Mouse (Mus musculus): ENCODE data around the gene Ptpn21.

Ptpn21 gene

DNA sequence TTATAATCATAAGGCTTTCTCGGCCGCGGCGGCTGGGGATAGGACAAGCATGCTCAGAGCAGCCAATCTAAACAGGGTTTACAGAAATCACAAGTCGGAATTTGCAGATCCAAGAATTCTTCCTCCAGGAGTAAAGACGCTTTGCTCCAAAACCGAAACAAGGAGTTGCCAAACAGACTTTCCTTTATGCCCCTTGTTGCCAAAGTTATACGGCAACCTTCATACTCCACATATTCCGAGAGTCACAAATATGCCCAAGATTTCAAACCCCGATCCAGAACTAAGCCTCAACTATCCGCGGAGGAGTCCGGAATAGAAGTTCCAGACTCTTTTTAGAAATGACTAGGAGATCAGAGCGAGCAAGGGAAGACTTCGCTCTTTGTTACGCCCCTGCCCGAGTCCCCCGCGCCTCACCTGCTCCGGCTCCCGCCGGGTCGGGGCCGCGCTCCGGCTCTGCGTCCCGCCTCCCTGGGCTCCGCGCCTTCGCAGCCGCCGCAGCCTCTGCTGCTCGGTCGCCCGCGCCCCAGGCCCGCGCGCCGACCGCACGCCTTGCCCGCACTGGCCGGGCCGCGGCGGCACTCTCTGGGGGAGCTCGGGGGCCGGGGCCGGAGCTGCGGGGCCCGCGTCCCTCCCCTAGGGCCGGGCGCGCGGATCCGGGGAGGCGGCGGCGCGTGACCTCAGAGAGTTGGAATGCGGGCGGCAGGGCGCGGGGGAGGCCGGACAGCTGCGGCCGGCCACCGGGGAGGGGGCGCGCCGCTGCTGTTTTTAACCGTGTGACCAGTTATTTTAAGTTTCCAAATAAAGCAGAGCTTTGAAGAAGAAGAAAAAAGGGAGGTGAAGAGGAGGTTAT, at the start of gene Ptpn21:
Gene Ptpn21, minus strand, starts transcription at position 455 of the 850 bp plus-strand sequence.
- DNase-seq: peak; percentile 77

- no peak for DNase-seq
Observed at GRCm38 (mm10) chr12:98784251-98784650, 47.0 kb upstream of the Ptpn21 start.

DNA sequence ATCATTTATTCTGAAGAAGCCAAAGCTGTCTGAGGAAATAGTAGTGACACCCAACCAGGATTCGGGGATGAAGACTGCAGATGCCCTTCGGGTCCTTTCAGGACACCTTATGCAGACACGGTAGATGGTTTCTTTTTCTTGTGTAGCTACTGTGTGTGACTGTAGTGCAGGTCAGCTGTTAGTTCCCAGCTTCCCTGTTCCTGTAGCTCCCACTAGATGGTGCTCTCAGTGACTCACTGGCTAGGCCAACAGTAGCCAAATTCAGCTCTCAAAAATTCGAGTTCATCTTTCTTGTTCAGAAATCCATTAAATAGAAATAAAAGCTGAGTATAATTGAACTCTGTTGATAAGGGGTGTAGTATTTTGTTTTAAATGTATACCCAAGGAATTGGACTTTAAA, 41.9 kb upstream of the Ptpn21 start:
- DNase-seq: peak; percentile 39

DNA sequence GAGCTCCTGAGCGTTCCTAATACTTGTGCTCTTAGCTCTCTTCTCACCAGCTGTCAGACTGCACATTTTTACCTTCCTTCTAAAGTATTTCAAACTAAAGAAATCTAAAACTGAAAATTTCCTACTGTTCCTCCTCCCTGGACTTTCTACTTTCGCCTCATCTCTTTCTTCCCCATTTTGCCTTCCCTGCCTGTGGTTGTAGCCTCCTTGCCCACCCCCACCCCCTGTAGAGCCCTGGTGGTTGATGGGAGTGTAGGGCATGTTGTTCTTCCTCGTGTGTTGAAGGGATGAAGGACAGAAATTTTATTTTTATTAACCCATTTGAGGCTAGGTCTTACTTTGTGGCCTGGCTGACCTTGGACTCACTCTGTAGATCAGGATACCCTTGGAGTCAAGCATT, 40.3 kb upstream of the Ptpn21 start:
- DNase-seq: no peak

- no peak for DNase-seq
Observed at GRCm38 (mm10) chr12:98766241-98766640, 29.0 kb upstream of the Ptpn21 start.

DNA sequence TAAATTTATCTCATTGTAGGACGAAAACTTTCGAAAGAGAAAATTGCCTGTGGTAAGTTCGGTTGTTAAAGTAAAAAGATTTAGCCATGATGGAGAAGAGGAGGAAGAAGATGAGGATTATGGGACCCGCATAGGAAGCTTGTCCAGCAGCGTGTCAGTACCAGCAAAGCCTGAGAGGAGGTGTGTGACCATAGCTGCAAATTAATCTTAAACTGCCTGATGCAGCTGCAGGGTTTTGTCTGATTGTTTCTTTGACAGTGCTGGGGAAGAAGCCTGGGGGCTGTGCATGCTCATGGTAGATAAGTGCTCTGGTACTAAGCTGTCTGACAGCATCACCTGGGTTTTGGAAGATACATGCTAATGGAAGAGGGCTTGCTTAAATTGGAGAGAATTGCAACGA, 22.5 kb upstream of the Ptpn21 start:
- no peak for DNase-seq

GRCm38 (mm10) chr12:98757636-98758035, 20.4 kb upstream of the Ptpn21 start:
- no peak for DNase-seq

GRCm38 (mm10) chr12:98747380-98747753, 10.2 kb upstream of the Ptpn21 start:
- DNase-seq: no peak

GRCm38 (mm10) chr12:98746746-98747379, 9.7 kb upstream of the Ptpn21 start, which contains the start of gene Zc3h14:
Gene Zc3h14 (plus strand): TSS chr12:98746964.
- DNase-seq: peak; percentile 95

GRCm38 (mm10) chr12:98746131-98746530, 8.9 kb upstream of the Ptpn21 start:
- DNase-seq: peak; percentile 69

GRCm38 (mm10) chr12:98745626-98746025, 8.4 kb upstream of the Ptpn21 start:
- peak; percentile 91 for DNase-seq

DNA sequence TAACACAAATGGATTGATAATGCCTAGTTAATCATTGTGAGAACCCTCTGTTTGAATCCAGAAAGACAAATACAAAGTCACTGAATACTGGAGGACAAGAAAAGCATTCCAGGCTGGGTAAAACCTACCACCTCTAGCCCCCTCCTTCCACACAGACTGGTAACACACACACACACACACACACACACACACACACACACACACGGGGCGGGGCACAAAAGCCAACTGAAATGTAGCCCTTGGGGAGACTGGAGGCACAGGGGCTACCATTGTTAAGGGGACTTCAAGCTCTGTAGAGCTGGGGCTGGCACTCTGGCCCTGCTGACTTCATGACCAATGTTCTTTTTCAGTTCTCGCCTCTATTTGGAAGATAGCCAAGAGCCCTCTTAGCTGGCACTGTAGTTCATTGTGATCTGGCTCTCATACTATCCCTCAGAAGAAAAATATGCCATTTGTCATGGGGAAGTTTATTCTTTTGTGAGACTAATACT, 3.9 kb upstream of the Ptpn21 start:
- peak; percentile 41 for DNase-seq

GRCm38 (mm10) chr12:98737801-98738350, 671 bp upstream of the Ptpn21 start:
- DNase-seq: peak; percentile 56

GRCm38 (mm10) chr12:98734880-98735801, 2.1 kb downstream of the Ptpn21 start:
- no peak for DNase-seq

GRCm38 (mm10) chr12:98734246-98734879, 2.8 kb downstream of the Ptpn21 start:
- peak; percentile 92 for DNase-seq

DNA sequence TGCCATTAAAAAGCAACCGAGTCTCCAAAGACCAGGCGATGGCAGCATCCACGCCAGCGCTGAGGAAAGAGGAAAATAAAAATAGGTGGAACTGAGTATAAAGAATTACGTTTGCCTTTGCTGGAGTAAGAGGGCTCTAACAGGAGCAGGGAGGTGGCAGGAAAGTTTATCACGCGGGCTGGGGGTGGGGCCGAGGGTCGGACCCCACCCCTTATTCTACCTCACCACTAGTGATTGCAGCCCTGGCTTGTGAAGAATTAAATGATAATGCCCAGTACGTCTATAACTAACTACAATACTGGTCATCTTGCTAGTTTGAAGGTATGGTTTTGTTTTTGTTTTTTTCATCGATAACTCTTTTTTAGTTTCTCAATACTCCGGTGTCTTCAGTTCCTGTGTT, 3.4 kb downstream of the Ptpn21 start:
- DNase-seq: no peak

- DNase-seq: no peak
Observed at GRCm38 (mm10) chr12:98733165-98733564, 4.0 kb downstream of the Ptpn21 start.

DNA sequence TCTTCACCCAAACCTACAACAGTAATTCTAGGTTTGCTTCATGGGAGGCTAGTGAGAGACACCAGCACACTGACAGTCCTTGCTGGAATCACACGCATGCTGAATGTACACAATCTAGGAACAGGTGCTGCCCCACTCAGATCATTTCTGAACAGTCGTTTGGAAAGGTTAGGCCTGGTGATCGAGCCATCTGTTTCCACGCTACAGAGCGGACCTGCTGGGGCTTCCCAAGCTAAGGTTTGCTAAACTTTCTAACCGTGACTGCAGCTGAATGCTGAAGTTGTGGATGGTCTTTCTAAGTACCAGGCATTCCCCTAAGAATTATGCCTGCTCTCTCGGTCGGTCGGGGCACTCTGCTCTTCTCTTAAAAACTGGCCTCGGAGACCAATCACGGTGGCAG, 6.5 kb downstream of the Ptpn21 start:
- DNase-seq: no peak

- DNase-seq: no peak
Observed at GRCm38 (mm10) chr12:98727186-98727585, 10.0 kb downstream of the Ptpn21 start.

- DNase-seq: no peak
Observed at GRCm38 (mm10) chr12:98726078-98726477, 11.1 kb downstream of the Ptpn21 start.

DNA sequence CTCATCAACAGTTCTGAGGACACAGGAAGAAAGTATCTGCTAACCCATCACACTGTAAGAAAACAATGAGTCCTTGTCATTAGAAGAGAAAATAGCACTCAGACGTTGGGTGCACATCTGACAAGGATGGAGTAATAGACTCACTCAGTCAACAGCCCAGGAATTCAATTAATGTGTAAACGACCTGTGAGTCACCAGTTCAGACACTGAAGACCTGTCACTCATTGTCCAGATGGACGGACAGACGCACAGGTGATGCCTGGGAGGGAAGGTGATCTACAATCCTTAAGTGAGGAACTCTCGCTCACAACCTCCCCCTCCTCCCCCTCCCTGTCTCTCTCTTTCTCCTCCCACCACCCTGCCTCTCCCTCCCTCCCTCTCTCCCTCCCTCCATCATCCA, 12.2 kb downstream of the Ptpn21 start:
- DNase-seq: no peak

- no peak for DNase-seq
Observed at GRCm38 (mm10) chr12:98724224-98724623, 13.0 kb downstream of the Ptpn21 start.
